Mouse (Mus musculus): Measurements from ENCODE around the gene Slc34a1.
A peak's percentile ranks its signal among the peaks of the same experiment; 100 is the strongest.

Slc34a1 gene

DNA sequence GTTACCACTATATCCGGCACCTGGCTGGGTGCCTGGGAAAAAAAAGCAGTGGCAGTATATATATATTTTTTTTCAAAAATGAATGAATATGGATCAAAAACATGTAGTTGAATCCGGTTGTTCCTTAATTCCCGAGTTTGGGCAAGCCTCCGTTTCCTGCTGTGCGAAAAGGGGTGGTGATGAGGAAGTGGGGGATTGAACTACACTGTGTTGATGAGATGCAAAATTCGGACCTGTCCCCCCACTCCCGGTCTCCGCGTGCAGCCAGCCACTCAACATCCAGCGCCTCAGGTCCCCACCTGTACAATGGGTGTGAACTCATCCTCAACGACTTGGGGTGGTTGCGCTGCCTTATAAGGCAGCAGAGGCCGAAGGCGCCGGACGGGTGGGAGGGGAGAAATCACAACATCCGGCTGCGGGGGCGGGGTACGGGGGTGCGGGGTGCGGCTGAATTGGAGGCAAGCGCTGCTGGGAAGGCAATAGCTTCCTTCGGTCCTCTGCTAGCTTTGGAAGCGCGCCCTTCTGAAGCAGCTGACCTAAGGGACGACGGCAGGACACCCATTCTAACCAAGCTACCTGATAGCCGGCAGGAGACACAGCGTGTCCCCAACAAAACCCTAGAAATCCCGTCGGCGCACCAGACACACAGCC is 46.4 kb downstream of the Slc34a1 start:
- DNase-seq (ENCODE audit: low read depth, low spot score): no peak

DNA sequence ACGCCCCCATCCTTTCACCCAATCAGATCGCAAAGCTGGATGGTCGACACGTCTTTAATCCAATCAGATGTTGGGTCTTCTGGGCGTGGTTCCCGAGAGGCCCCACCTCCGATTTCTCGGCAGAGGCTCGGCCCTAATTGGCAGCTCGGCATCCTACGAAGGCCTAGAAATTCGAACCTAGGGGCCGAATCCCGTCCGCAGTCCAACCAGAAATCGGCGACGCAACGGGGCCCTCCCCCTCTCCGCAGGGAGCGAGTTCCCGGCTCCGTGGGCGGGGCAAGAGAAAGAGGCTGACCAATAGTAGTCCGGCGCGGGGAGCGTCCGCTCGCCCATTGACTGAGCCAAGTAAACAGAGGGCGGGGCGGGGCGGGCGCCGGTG is 46.9 kb downstream of the Slc34a1 start, which contains the start of gene Grk6:
TSS of gene Grk6 (plus strand) at position 136 of the 379 bp plus-strand sequence.
- peak; percentile 99 for DNase-seq (ENCODE audit: low read depth, low spot score)

- peak; percentile 45 for DNase-seq (ENCODE audit: low read depth, low spot score)
These were observed 47.5 kb downstream of the Slc34a1 start for GRCm38 (mm10) chr13:55445361-55446091.

- DNase-seq (ENCODE audit: low read depth, low spot score): no peak
These were observed 48.6 kb downstream of the Slc34a1 start for GRCm38 (mm10) chr13:55446483-55447105.

DNA sequence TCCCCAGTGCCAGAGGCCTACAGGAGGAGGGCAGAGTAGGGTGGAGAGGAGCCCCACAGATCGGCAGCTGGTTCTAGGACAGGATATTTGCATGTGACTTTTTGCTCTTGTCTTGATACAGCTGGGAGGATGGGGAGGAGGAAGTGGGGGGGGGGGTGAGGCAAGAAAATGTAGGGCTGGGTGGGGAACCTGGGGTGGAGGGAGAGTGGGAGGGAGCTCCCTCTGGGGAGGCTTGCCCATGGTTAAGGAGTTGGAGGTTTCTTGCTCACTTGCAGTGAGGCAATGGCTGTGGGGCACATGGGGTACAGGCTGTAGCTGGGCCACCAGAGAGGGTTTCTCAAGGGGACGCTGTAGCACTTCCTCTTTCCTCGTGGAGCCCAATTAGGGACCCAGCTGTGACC is 49.6 kb downstream of the Slc34a1 start:
- no peak for DNase-seq (ENCODE audit: low read depth, low spot score)

- no peak for DNase-seq (ENCODE audit: low read depth, low spot score)
These were observed 50.1 kb downstream of the Slc34a1 start for GRCm38 (mm10) chr13:55448131-55448530.

GRCm38 (mm10) chr13:55449205-55449604 is 51.2 kb downstream of the Slc34a1 start:
- no peak for DNase-seq (ENCODE audit: low read depth, low spot score)

- DNase-seq (ENCODE audit: low read depth, low spot score): no peak
These were observed 51.9 kb downstream of the Slc34a1 start for GRCm38 (mm10) chr13:55449679-55450441.

DNA sequence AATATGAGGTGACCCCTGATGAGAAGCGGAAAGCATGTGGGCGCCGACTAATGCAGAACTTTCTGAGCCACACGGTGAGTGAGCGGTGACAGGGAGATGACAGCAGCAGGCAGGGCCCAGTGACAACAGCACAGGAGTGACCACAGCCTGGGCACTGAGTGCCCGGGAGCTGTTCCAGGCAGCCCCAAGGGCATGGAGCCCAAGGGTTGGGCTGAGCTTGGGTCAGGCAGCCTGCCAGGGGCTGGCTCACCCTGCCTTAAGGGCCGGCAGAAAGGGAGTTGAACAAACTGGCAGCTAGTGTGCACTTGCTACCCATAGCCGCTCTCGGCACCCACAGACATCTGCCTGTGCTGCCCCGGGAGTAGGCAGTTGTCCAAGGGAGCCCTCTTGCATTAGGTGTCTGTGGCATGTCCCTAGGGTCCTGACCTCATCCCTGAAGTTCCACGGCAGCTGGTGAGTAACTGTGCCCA is 52.6 kb downstream of the Slc34a1 start:
- no peak for DNase-seq (ENCODE audit: low read depth, low spot score)

DNA sequence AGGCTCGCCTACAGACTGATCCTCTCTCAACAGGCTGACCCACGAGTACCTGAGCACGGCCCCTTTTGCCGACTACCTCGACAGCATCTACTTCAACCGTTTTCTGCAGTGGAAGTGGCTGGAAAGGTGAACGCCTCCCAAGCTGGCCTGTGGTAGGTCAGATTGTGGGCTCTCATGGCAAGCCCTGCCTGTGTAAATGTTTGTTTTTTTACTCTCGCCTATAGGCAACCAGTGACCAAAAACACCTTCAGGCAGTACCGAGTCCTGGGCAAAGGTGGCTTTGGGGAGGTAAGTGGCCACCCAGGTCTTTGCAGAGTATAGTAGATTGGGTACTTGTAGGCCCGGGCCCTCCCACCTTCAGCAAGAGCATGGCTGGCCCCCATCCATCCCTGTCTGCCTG is 53.3 kb downstream of the Slc34a1 start:
- no peak for DNase-seq (ENCODE audit: low read depth, low spot score)

DNA sequence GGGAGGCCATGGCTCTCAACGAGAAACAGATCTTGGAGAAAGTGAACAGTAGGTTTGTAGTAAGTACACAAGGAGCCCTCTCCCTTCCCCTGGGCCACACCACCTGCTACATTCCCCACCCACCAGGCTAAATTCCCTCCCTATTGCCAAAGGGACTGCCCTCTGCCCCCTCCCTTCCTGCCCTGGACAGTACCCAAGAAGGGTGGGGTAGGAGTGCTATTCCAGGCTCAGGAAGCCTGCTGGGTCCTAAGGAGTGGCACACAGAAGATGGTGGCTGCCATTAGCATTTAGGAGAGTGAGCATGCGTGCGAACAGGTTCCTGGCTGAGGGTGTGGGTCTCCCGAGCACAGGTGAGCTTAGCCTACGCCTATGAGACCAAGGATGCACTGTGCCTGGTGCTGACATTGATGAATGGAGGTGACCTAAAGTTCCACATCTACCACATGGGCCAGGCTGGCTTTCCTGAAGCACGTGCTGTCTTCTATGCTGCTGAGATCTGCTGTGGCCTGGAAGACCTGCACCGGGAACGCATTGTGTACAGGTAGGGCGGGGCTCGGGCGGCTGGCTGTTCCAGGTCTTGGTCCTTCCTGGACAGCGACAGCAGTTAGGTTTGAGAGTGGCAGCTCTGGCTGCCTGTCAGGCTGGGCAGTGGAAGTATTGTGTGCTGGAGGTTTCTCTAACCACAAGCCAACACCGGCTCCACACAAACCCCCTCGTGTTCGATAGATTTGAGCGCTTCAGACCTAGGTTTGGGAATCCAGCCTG is 54.0 kb downstream of the Slc34a1 start:
- no peak for DNase-seq (ENCODE audit: low read depth, low spot score)

- DNase-seq (ENCODE audit: low read depth, low spot score): no peak
These were observed 65.0 kb downstream of the Slc34a1 start for GRCm38 (mm10) chr13:55462965-55463364.

DNA sequence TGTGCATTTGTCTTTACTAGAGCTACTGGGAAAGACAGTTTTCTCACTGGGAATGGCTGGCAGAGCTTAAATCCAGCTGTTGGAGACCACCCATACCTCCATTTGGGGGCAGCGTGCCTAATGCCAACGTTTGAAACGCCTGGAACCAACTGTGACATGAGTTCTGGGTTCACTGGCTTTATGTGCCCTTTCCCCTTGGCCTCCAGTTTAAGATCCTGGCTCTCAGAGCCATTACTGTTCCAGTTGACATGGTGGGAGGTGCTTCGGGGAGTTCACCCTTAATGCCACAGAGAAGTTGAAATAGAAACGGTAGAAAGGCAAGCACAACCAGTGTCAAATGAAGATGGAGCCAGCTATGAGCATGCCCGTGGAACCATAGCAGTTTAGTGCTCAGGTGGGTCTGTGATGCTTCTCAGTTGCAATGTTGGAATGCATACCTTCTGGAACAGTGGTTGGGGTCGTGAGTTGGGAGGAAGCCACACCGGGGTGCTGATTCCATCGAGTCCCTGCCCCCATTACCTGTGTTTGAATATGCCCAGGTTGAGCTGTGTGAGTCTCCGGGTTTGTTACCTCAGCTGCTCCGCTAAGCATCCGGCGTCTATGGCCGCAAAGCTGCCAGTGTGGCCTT is 65.5 kb downstream of the Slc34a1 start:
- DNase-seq (ENCODE audit: low read depth, low spot score): no peak

DNA sequence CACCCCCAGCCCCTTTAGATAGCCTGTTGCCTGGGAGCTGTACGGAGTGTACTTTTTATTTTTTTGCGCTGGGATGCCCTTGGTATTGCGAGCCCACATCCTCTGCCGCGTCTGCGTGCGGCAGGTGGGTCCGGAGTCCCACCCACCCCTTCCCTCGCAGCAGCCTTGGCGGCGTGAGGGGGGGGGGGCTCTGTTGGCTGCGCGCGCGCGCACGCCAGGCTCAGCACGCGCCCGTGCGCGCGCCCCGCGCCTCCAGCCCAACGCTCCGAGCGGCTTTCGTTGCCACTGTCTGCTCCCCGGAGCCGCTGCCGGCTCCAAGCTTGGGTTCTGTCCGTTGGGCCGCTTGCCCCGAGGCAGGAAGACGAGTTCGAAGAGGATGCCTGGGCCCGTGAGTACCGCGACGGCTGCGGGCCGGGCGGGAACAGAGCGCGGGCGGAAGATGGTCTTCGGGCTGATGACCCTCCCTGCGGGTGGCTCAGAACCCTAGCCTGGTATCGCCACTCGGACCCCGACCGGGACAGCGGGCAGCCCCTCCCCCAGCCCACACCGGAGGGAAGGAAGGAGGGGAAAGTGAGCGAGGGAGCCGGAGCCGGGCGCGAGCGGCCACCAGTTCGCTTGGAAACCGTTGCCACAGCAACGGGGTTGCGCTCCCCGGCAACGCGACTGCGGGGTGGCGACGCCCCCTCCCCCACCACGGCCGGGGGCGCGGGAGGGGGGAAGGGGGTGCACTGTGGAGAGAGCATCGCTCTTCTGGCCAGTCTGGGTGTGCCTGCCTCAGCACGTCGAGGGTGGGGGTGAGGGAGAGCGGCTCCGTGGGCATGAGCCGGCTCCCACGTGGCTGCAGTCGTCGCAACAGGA is 66.3 kb downstream of the Slc34a1 start, which contains the start of gene Prr7:
TSS of gene Prr7 (plus strand) at position 241 of the 858 bp plus-strand sequence.
- DNase-seq (ENCODE audit: low read depth, low spot score): peak; percentile 67

DNA sequence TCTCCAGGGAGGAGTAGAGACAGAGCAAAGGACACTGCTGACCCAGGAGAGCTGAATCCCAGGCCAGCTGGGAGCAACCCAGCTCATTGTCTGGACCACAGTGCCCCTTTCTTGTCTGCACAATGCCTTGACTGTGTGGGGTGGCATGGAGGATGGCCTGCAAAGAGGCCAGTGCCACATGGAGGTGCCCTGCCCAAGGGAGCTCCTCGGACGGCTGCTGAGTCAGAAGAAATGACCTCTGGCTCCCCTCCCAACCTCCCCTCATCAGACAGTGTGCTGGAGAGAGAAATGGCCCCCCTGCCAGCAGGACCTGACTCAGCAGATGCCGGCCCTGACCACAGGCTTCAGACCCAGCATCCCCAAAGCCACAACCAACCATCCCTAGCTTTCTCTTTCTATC is 67.2 kb downstream of the Slc34a1 start:
- DNase-seq (ENCODE audit: low read depth, low spot score): no peak

Measured in forelimb bud, embryonic 11.5 days (tissue).